Mouse (Mus musculus) kidney, postnatal 0 days (tissue): ENCODE data around the gene Tmem50a. TPM values are rescaled to one million over a fixed set of nuclear protein-coding genes. Genes with fewer than 3 reads are reported as not detected.
A peak's percentile ranks its signal among the peaks of the same experiment; 100 is the strongest.

ENCODE experiments used
- ATAC-seq: fragments of 200-750 bp; cut with Nextera tagmentation; replicated peaks from 2 replicates; pipeline ENCODE4 v1.8.0; 2017; ENCODE audit warnings: low read depth, moderate number of reproducible peaks, moderate TSS enrichment, moderate library complexity; ENCODE audit not compliant: low FRiP score
- DNase-seq: peaks from one replicate; pipeline ENCODE4 v3.0.0-alpha.2; 2016; ENCODE audit warnings: low spot score
- H3K27ac ChIP-seq: fragments of 300-500 bp; sonication (generic); 2 replicates; pipeline ENCODE4 v1.5.1; 2014; ENCODE audit warnings: mild to moderate bottlenecking
- H3K27me3 ChIP-seq: fragments of 300-500 bp; sonication (generic); 2 replicates; pipeline ENCODE4 v1.6.1; 2014; ENCODE audit warnings: low read length, mixed read lengths; ENCODE audit not compliant: insufficient read depth
- H3K36me3 ChIP-seq: fragments of 300-500 bp; sonication (generic); 2 replicates; pipeline ENCODE4 v1.6.1; 2014; ENCODE audit warnings: low read length, mixed read lengths; ENCODE audit not compliant: insufficient read depth
- H3K4me1 ChIP-seq: fragments of 300-500 bp; sonication (generic); replicated peaks from 2 replicates; pipeline ENCODE4 v1.6.1; 2014; ENCODE audit warnings: antibody characterized with exemption, low read length, mixed read lengths; ENCODE audit not compliant: insufficient read depth
- H3K4me2 ChIP-seq: fragments of 300-500 bp; sonication (generic); 2 replicates; pipeline ENCODE4 v1.6.1; 2014; ENCODE audit warnings: mild to moderate bottlenecking, low read length, moderate library complexity, mixed read lengths
- H3K4me3 ChIP-seq: fragments of 300-500 bp; sonication (generic); replicated peaks from 2 replicates; pipeline ENCODE4 v1.5.1; 2014; ENCODE audit warnings: low read depth, low read length
- H3K9ac ChIP-seq: fragments of 300-500 bp; sonication (generic); 2 replicates; pipeline ENCODE4 v1.6.1; 2014; ENCODE audit warnings: low read depth, low read length
- H3K9me3 ChIP-seq: fragments of 300-500 bp; sonication (generic); replicated peaks from 2 replicates; pipeline ENCODE4 v1.6.1; 2016; ENCODE audit warnings: low read length, inconsistent platforms, mixed read lengths
- CTCF ChIP-seq: IDR thresholded peaks from 2 replicates; pipeline ENCODE4 v1.5.1; 2016; ENCODE audit warnings: antibody characterized with exemption, low read depth, mild to moderate bottlenecking, moderate library complexity
- WGBS: fragments of 180-500 bp; shearing (Covaris S2); extraction: QIAGEN DNeasy Blood & Tissue Kit; methylation state at CpG from one replicate; pipeline ENCODE4 v1.1.7; 2014; 5-methylcytosine and 5-hydroxymethylcytosine counted together
- polyA plus RNA-seq: library from polyadenylated mRNA; unstranded; fragments of >200 nt; fragmentation: Nextera tagmentation; extraction: Ambion mirVana; gene quantifications from 2 replicates; pipeline ENCODE4 v1.2.1, GENCODE M21; 2015

Gene Tmem50a
- polyA plus RNA-seq, 1 experiment from 2014 or later, result 169 TPM

- no peak for DNase-seq
- no peak overlapping the region for H3K4me3 ChIP-seq
- H3K4me1 ChIP-seq, result 0 out of 2 replicates have a peak, but pooled peaks cover 4% of the 10 kb centered on the region
- H3K27me3 ChIP-seq, result no peaks in the 10 kb centered on the region
- no peaks in the 10 kb centered on the region for H3K36me3 ChIP-seq
- no peaks in the 10 kb centered on the region for H3K9me3 ChIP-seq
- WGBS, result 42% methylated on average over 12 of the region's 12 CpGs
- no peak for TF ChIP-seq CTCF
- no peak overlapping the region for H3K4me2 ChIP-seq
- ATAC-seq, result no peak
- H3K9ac ChIP-seq, result no peak overlapping the region
- H3K27ac ChIP-seq, result no peak overlapping the region
Observed at GRCm38 (mm10) chr4:134919733-134920540, 5.1 kb upstream of the Tmem50a start.

GRCm38 (mm10) chr4:134918381-134918780 is 3.6 kb upstream of the Tmem50a start:
- H3K36me3 ChIP-seq, result no peaks in the 10 kb centered on the region
- 46% methylated on average over 7 of the region's 7 CpGs for WGBS
- ATAC-seq (no peak), DNase-seq (peak; percentile 41)
- no peaks in the 10 kb centered on the region for H3K9me3 ChIP-seq
- 0 out of 2 replicates have a peak, but pooled peaks cover 4% of the 10 kb centered on the region for H3K4me1 ChIP-seq
- no peak for TF ChIP-seq CTCF
- no peak overlapping the region for H3K27ac ChIP-seq
- H3K4me2 ChIP-seq, result no peak overlapping the region
- H3K27me3 ChIP-seq, result no peaks in the 10 kb centered on the region
- H3K9ac ChIP-seq, result no peak overlapping the region
- no peak overlapping the region for H3K4me3 ChIP-seq

- H3K4me2 ChIP-seq, result no peak overlapping the region
- H3K36me3 ChIP-seq, result no peaks in the 10 kb centered on the region
- no peak overlapping the region for H3K4me3 ChIP-seq
- TF ChIP-seq CTCF, result no peak
- H3K9ac ChIP-seq, result no peak overlapping the region
- H3K9me3 ChIP-seq, result no peaks in the 10 kb centered on the region
- no peaks in the 10 kb centered on the region for H3K27me3 ChIP-seq
- DNase-seq, result no peak
- H3K4me1 ChIP-seq, result no peaks in the 10 kb centered on the region
- H3K27ac ChIP-seq, result no peak overlapping the region
- no peak for ATAC-seq
- 74% methylated on average over 3 of the region's 3 CpGs for WGBS
Observed at GRCm38 (mm10) chr4:134917194-134917593, 2.4 kb upstream of the Tmem50a start.

GRCm38 (mm10) chr4:134915223-134916050 is 613 bp upstream of the Tmem50a start:
- no peak overlapping the region for H3K27ac ChIP-seq
- no peak for DNase-seq
- peak overlapping the region; percentile 63 for H3K4me2 ChIP-seq

GRCm38 (mm10) chr4:134914122-134914863 is 531 bp downstream of the Tmem50a start:
- H3K27me3 ChIP-seq, result no peaks in the 10 kb centered on the region
- H3K4me1 ChIP-seq, result no peaks in the 10 kb centered on the region
- H3K9ac ChIP-seq, result peak overlapping the region; percentile 82
- DNase-seq (peak; percentile 39), ATAC-seq (peak; percentile 50; the same call in 1 of the 2 replicates)
- peaks cover 6% of the 10 kb centered on the region for H3K36me3 ChIP-seq
- WGBS, result under 1% methylated on average over 43 of the region's 43 CpGs
- peak overlapping the region; percentile 77 for H3K4me3 ChIP-seq
- H3K9me3 ChIP-seq, result no peaks in the 10 kb centered on the region
- TF ChIP-seq CTCF, result no peak
- H3K4me2 ChIP-seq, result peak overlapping the region; percentile 63
- H3K27ac ChIP-seq, result peak overlapping the region; percentile 93

More at GRCm38 (mm10) chr4:134915223-134916050, 613 bp upstream of the Tmem50a start:
- ATAC-seq, result no peak; the same call in 1 of the 2 replicates
- no peak for TF ChIP-seq CTCF
- Histone ChIP-seq H3K9me3 (no peaks in the 10 kb centered on the region), H3K4me3 (peak overlapping the region; percentile 77), H3K36me3 (0 out of 2 replicates have a peak, but pooled peaks cover 2% of the 10 kb centered on the region), H3K4me1 (no peaks in the 10 kb centered on the region), H3K27me3 (no peaks in the 10 kb centered on the region), H3K9ac (no peak overlapping the region)
- WGBS, result 52% methylated on average over 14 of the region's 14 CpGs
